Mouse (Mus musculus) cerebellum, adult 11-12 months (tissue): ENCODE results near the gene Tbl1xr1.

Experiments used
- DNase-seq: peaks from one replicate; pipeline ENCODE4 v3.0.0; 2022

Gene Tbl1xr1

DNA sequence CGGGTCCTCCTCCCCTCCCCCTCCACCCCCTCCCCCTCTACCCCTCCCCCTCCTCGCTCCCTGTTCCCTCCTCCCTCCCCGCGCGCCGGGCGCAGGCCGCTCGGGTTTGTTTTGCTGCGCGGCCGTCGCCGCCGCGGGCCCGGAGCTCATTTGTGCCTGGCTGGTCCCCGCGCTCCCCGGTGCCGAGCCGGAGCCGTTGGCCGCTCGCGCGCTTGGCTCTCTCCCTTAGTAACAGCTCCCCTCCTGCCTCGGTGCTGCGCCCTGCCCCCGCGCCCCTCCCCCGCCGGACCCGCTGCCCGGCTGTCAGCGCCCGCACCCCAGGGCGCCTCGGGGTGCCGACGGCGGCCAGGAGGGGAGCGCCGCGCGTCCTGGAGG is at the start of gene Tbl1xr1:
TSS of gene Tbl1xr1 (plus strand) at position 92 of the 375 bp plus-strand sequence.
- DNase-seq: peak; percentile 97

DNA sequence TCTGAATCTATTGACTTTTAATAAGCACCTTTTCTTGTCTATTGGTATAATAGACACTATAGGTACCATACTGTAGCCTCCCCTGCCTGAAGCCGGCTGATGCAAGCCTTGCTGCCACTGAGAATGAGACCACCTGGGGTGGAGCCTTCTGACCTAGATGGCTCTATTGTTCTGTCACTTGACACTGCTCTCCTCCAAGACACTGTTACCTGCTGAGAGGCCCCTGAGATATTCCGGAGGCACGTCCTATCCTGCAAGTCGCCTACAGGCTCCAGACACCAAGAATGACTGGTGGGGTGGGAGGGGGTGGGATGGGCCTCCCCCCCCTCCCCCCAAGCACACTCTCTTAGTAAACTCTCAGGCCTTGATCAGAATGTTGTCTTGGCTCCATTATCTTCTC is 38.4 kb upstream of the Tbl1xr1 start:
- no peak for DNase-seq

GRCm38 (mm10) chr3:22039036-22039795 is 37.2 kb upstream of the Tbl1xr1 start:
- no peak for DNase-seq

DNA sequence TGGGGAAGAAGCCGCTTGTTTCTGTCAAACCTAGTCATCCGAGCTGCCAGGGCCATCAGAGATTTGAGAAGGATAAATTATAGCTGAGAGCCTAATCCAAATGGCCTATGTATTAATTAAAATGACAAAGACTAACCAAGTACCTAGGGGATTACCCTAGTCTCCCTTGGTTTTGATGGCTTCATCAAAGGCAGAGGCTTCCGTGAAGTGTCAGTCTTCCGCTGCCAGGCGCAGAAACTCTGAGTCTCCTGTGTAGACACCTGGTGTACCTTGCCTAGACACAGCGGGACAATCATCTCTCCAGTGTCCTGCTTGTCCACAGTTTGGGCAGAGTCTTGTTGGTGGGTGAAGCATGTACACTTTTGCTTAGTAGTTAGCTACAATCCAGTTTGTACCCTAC is 35.8 kb upstream of the Tbl1xr1 start:
- DNase-seq: no peak

DNA sequence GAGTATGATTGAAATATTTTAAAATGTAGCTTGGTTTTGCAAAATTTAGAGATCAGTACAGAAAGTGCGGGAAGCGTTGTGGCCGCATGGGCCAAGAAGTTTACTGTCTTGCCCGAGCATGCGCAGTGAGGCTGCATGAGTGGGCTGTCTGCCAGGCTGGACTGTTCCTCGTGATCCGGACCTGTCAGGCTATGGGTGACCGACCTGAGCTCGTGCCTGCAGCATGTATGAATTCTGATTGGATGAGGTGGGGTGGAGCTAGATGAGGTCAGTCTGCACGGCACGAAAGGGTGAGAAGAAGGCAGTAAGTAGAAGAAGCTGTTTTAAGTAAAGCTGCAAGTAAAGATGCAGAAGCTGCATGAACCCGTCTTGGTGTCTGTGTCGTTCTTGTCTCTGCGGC is 29.2 kb upstream of the Tbl1xr1 start:
- no peak for DNase-seq

GRCm38 (mm10) chr3:22056664-22057328 is 19.7 kb upstream of the Tbl1xr1 start:
- no peak for DNase-seq

GRCm38 (mm10) chr3:22058206-22058804 is 18.1 kb upstream of the Tbl1xr1 start:
- no peak for DNase-seq

- DNase-seq: no peak
Measured at GRCm38 (mm10) chr3:22061163-22061562, 15.3 kb upstream of the Tbl1xr1 start.

DNA sequence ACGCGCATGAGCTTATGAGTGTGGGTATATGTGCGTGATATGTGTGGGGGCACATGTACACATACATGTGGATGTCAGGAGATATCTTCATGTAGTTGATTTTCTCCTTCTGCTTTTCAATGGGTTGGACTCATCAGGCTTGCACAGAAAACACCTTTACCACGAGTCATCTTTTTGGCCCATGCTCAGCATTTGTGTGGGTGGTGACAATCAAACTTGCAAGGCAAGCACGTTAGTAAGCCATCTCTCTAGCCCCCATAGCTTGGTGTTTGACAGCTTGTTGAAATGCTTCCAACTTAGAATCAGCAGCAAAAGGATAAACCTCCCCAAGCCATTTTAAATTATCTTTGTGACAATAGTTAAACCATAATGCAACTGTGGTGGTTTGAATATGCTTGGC is 7.8 kb upstream of the Tbl1xr1 start:
- DNase-seq: no peak

- no peak for DNase-seq
Measured at GRCm38 (mm10) chr3:22073916-22074315, 2.5 kb upstream of the Tbl1xr1 start.

GRCm38 (mm10) chr3:22074591-22075294 is 1.7 kb upstream of the Tbl1xr1 start:
- no peak for DNase-seq

DNA sequence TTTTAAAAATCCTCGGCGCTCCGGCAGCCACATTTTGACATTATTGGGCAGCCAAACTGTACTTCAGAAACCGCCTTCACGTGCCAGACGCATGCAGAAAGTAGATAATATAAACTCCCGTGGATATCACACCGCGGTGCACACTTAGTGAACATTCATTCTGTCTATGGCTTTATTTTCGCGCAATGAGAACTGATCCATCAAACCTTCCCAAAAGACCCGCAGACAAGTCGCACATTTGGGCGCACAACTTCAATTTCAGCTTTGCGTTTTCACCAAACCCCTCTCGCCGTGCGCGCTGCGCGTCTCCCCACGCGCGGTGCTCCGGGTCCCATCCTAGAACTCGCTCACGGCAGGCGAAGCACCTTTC is 950 bp upstream of the Tbl1xr1 start:
- DNase-seq: no peak

- DNase-seq: peak; percentile 84
Measured at GRCm38 (mm10) chr3:22075887-22076560, 428 bp upstream of the Tbl1xr1 start.

- no peak for DNase-seq
Measured at GRCm38 (mm10) chr3:22076936-22077656, 644 bp downstream of the Tbl1xr1 start.

GRCm38 (mm10) chr3:22077657-22078475 is 1.4 kb downstream of the Tbl1xr1 start:
- DNase-seq: peak; percentile 51

DNA sequence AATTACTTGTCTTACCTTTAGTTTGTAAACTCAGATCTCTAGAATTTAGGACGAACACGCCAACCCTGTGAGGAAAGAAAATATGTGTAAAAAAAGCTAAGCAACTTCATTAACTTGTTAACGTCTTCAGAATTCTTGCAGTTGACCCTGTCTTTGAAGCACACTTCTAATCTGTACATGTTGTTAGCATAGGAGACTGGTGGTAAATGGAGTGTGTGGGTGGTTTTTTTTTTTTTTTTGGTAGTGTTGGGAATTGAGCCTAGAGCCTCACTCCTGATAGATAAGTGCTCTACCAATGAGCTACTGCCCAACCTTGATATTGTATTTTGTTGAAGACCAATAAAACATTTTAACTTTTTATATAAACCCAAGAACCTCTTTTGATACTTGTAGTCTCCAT is 2.1 kb downstream of the Tbl1xr1 start:
- no peak for DNase-seq

GRCm38 (mm10) chr3:22081869-22082268 is 5.4 kb downstream of the Tbl1xr1 start:
- no peak for DNase-seq

DNA sequence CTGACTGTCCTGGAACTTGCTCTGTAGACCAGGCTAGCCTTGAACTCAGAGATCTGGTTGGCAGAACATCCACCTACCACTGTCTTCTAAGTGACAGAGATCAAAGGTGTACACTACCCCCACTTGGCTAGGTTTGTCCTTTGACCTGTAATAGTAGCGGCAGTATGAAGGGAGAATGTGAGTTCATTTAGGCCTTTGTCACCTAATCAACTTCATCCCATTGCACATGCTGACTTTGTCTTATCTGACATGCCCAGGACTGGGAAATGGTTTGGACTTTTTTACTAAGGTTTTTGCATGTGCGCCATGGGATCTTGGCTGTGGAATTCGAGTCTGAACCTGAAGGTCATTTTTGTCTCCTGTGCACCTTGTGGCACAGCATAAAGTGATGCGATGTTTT is 6.4 kb downstream of the Tbl1xr1 start:
- DNase-seq: no peak

GRCm38 (mm10) chr3:22084222-22084996 is 8.0 kb downstream of the Tbl1xr1 start:
- no peak for DNase-seq

DNA sequence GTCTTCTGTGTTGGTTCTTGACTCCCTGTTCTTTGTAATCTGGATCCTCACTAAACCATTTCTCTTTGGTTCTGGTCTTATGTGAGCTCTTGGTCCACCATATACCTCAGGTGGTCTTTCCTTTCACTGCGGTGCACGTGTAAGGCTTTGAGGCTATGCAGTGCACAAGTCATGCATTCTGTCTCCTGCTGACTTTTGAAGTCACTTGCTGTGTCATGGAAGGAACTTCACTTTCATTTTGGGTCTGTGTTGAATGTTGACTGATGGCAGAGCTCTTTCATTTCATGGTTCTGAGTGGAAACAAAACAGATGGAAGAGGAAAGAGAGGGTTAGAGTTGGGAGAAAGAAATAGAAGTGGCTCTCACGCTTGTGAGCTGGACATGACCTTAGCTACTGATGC is 13.4 kb downstream of the Tbl1xr1 start:
- no peak for DNase-seq
